Mouse (Mus musculus) G1E (cell line): Measurements from ENCODE around the gene Elp5. TPM values are rescaled to one million over a fixed set of nuclear protein-coding genes. Genes with fewer than 3 reads are reported as not detected.

Experiments used
- ATAC-seq: 2 replicates; pipeline ENCODE4 v1.8.0; 2016; ENCODE audit warnings: mild to moderate bottlenecking; ENCODE audit not compliant: insufficient number of reproducible peaks, poor library complexity, low FRiP score, severe bottlenecking; ENCODE audit errors: extremely low read depth
- DNase-seq: peaks from one replicate; pipeline ENCODE4 v3.0.0; 2012; ENCODE audit warnings: low spot score
- H3K27me3 ChIP-seq: 2 replicates; pipeline ENCODE4 v1.6.1; 2012; ENCODE audit warnings: mild to moderate bottlenecking, low read length, inconsistent platforms; ENCODE audit not compliant: insufficient read depth
- H3K36me3 ChIP-seq: replicated peaks from 2 replicates; pipeline ENCODE3; 2012; ENCODE audit warnings: mild to moderate bottlenecking, inconsistent platforms
- H3K4me1 ChIP-seq: 2 replicates; pipeline ENCODE4 v1.6.1; 2012; ENCODE audit warnings: low read depth, low read length, inconsistent platforms, mixed read lengths; ENCODE audit not compliant: insufficient read depth
- H3K4me3 ChIP-seq: 2 replicates; pipeline ENCODE4 v1.5.1; 2012; ENCODE audit warnings: low read depth, mild to moderate bottlenecking, inconsistent platforms, low read length, moderate library complexity, mixed read lengths
- H3K9me3 ChIP-seq: replicated peaks from 2 replicates; pipeline ENCODE4 v1.6.1; 2012; ENCODE audit warnings: inconsistent platforms
- CTCF ChIP-seq: IDR thresholded peaks from 2 replicates; pipeline ENCODE4 v1.5.1; 2012; ENCODE audit warnings: low read depth, low read length, inconsistent platforms, mixed read lengths
- GATA1 ChIP-seq: IDR thresholded peaks from 2 replicates; pipeline ENCODE4 v1.6.1; 2012; ENCODE audit warnings: borderline replicate concordance, low read length, inconsistent platforms, mixed read lengths
- GATA2 ChIP-seq: IDR thresholded peaks from 2 replicates; pipeline ENCODE4 v1.6.1; 2012; ENCODE audit warnings: low read depth, low read length, inconsistent platforms, borderline replicate concordance
- POLR2AphosphoS5 ChIP-seq: IDR thresholded peaks from 2 replicates; pipeline ENCODE4 v1.6.1; 2012; ENCODE audit warnings: low read depth, low read length, inconsistent platforms; ENCODE audit not compliant: insufficient replicate concordance
- TAL1 ChIP-seq: conservative IDR thresholded peaks from 2 replicates; pipeline ENCODE4 v1.6.1; 2012; ENCODE audit warnings: low read depth, low read length, inconsistent platforms, mixed read lengths
- polyA plus RNA-seq: library from polyadenylated mRNA; stranded (reverse); fragments of >175 nt; gene quantifications from 2 replicates; pipeline ENCODE4 v1.2.3, GENCODE M21; 2012
- total RNA-seq, 2 experiments: library from RNA; stranded (forward) in 1 of 2; stranded (reverse) in 1 of 2; fragments of 200-1000 nt in 1 of 2; fragments of >200 nt in 1 of 2; fragmentation: Nextera tagmentation in 1 of 2; gene quantifications; 2 replicates each; pipeline ENCODE4 v1.2.3; 2014 to 2017

Elp5 gene
- total and polyA plus RNA-seq, 3 experiments: 10.4 to 72.7 (median 69.9) TPM

- no peak for TF ChIP-seq GATA1
- TF ChIP-seq CTCF: no peak
- no peak for TF ChIP-seq TAL1
- TF ChIP-seq GATA2: no peak
- TF ChIP-seq POLR2AphosphoS5: no peak
- Histone ChIP-seq H3K4me3 (no peak overlapping the region), H3K36me3 (no peaks in the 10 kb centered on the region), H3K27me3 (peaks cover 44% of the 10 kb centered on the region), H3K9me3 (no peaks in the 10 kb centered on the region), H3K4me1 (peaks cover 44% of the 10 kb centered on the region)
- ATAC-seq: no peak
- DNase-seq: no peak
Measured at GRCm38 (mm10) chr11:69950807-69951459, 31.4 kb downstream of the Elp5 start.

GRCm38 (mm10) chr11:69948763-69949150 is 33.6 kb downstream of the Elp5 start:
- DNase-seq (peak; percentile 74), ATAC-seq (peak; percentile 25; the same call in 1 of the 2 replicates)
- Histone ChIP-seq H3K4me3 (peak overlapping the region; percentile 68; the same call in 1 of the 2 replicates), H3K9me3 (no peaks in the 10 kb centered on the region), H3K27me3 (peaks cover 54% of the 10 kb centered on the region), H3K4me1 (peaks cover 50% of the 10 kb centered on the region), H3K36me3 (no peaks in the 10 kb centered on the region)
- no peak for TF ChIP-seq GATA2
- TF ChIP-seq CTCF: peak; percentile 95

- peaks cover 55% of the 10 kb centered on the region for H3K27me3 ChIP-seq
- peaks cover 45% of the 10 kb centered on the region for H3K4me1 ChIP-seq
Measured at GRCm38 (mm10) chr11:69948066-69948762, 34.1 kb downstream of the Elp5 start, which contains the start of gene Slc2a4. TSS of gene Slc2a4 (minus strand) at chr11:69948188.

GRCm38 (mm10) chr11:69947337-69948065 is 34.8 kb downstream of the Elp5 start:
- ATAC-seq: no peak
- Histone ChIP-seq H3K4me3 (peak overlapping the region; percentile 68; the same call in 1 of the 2 replicates), H3K36me3 (no peaks in the 10 kb centered on the region), H3K27me3 (peaks cover 58% of the 10 kb centered on the region), H3K9me3 (no peaks in the 10 kb centered on the region), H3K4me1 (peaks cover 41% of the 10 kb centered on the region)
- TF ChIP-seq CTCF (no peak), POLR2AphosphoS5 (no peak), GATA2 (no peak), TAL1 (no peak), GATA1 (no peak)
- DNase-seq: no peak

More at GRCm38 (mm10) chr11:69948066-69948762, 34.1 kb downstream of the Elp5 start, which contains the start of gene Slc2a4:
- Histone ChIP-seq H3K9me3 (no peaks in the 10 kb centered on the region), H3K4me3 (peak within 1 kb of the TSS; percentile 68; the same call in 1 of the 2 replicates), H3K36me3 (no peaks in the 10 kb centered on the region)
- ATAC-seq (peak; percentile 92), DNase-seq (peak; percentile 98)
- TF ChIP-seq CTCF: no peak
- no peak for TF ChIP-seq TAL1
- TF ChIP-seq GATA1: no peak
- TF ChIP-seq POLR2AphosphoS5: no peak
- no peak for TF ChIP-seq GATA2

- DNase-seq (no peak), ATAC-seq (no peak)
- Histone ChIP-seq H3K4me3 (0 out of 2 replicates have a peak overlapping the region, but pooled peaks have one; percentile 20), H3K9me3 (no peaks in the 10 kb centered on the region), H3K4me1 (peaks cover 41% of the 10 kb centered on the region), H3K27me3 (peaks cover 56% of the 10 kb centered on the region), H3K36me3 (no peaks in the 10 kb centered on the region)
- TF ChIP-seq TAL1: no peak
- TF ChIP-seq GATA2: no peak
- TF ChIP-seq POLR2AphosphoS5: no peak
- TF ChIP-seq GATA1: no peak
- no peak for TF ChIP-seq CTCF
Measured at GRCm38 (mm10) chr11:69945997-69946891, 36.1 kb downstream of the Elp5 start.
